In the genomic region with DNA sequence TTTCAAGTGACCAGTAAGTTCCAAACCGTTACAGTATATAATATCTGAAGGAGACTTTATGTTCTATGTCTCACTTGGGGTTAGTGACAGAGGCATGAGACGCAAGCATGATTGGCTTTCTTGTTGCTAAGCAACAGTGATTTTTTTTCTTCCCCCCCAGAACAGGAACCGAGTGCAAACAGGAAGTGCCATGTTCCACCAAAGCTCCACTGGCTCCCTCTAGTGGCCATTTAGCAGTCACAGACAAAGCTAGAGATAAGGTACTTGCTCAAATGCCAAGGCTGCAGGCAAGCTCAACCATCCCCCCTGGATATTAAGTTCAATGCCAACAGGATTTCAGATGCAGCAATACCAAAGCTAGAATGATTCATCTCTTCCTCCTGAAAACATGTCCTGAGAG, we compare ENCODE assay signal across 8 mouse cellular contexts. TPM values are rescaled to one million over a fixed set of nuclear protein-coding genes. Genes with fewer than 3 reads are reported as not detected.
DNase-seq lines count a peak whose midpoint lies in the region; ATAC-seq lines count a peak whose summit lies in the region.

No protein-coding gene starts in this region.

- no peaks in the 10 kb centered on the region for H3K9me3 ChIP-seq in midbrain, embryonic 14.5 days (ENCODE audit: control insufficient read depth, low read length)

- 20% methylated on average over 3 of the region's 3 CpGs for whole genome bisulfite sequencing in midbrain, embryonic 14.5 days

- H3K4me2 ChIP-seq in midbrain, embryonic 14.5 days (ENCODE audit: low read length), result peak overlapping the region; percentile 24

- DNase-seq in urinary bladder, postnatal 25 days (ENCODE audit: low spot score), result peak; percentile 52
- no peak for DNase-seq in urinary bladder, adult 2 months (ENCODE audit: low spot score)
- peak; percentile 87 for DNase-seq in embryo, embryonic 10 days (ENCODE audit: low spot score)
- peak; percentile 74 to 78 for DNase-seq in heart, adult 18-20 months
- DNase-seq in kidney, adult 11 months, result peak; percentile 58
- DNase-seq in left cerebral cortex, postnatal 4 days, result peak; percentile 58
- peak; percentile 93 for DNase-seq in midbrain, embryonic 14.5 days
- peak; percentile 40 to 47 for DNase-seq in spleen, adult 18-20 months

- no peak overlapping the region for H3K27ac ChIP-seq in midbrain, embryonic 14.5 days (replicated peaks; ENCODE audit: low read depth, low read length)

- H3K9ac ChIP-seq in midbrain, embryonic 14.5 days (replicated peaks; ENCODE audit: low read length), result no peak overlapping the region

- no peaks in the 10 kb centered on the region for H3K36me3 ChIP-seq in midbrain, embryonic 14.5 days (ENCODE audit: control insufficient read depth, insufficient read depth, low read length)

- no peaks in the 10 kb centered on the region for H3K27me3 ChIP-seq in midbrain, embryonic 14.5 days (ENCODE audit: control insufficient read depth, insufficient read depth, low read length)

- ATAC-seq in midbrain, embryonic 14.5 days (ENCODE audit: low FRiP score, low TSS enrichment), result peak; percentile 71; the same call in 1 of the 2 replicates

- intact Hi-C loops in left cerebral cortex, postnatal 4 days (cut with DNase I), result loop anchor here (10.0 kb wide), 1 partner anchor 224 kb away; no protein-coding TSS in a partner anchor

- peaks cover 4% of the 10 kb centered on the region; the same call in 1 of the 2 replicates for H3K4me1 ChIP-seq in midbrain, embryonic 14.5 days (ENCODE audit: control insufficient read depth, insufficient read depth, low read length)

- H3K4me3 ChIP-seq in midbrain, embryonic 14.5 days (replicated peaks; ENCODE audit: low read depth, low read length), result no peak overlapping the region

RNA-seq across cellular contexts. Expression of a gene that starts 45.4 kb away (rescaled TPM):
- polyA plus RNA-seq in urinary bladder, adult 2 months (2012; rRNA removed), result 5.1 and 6.2 TPM in 2 replicates
- under 1 TPM; 0.23 to 0.57 TPM for total RNA-seq in heart, adult 18-20 months (2021)
- 10 to 100 TPM; 15.7 to 16.1 TPM for total RNA-seq in left cerebral cortex, postnatal 4 days (2021)
- 0.86 and 1.3 TPM in 2 replicates for polyA plus RNA-seq in midbrain, embryonic 14.5 days (2014; fragmentation: Nextera tagmentation; extraction: Ambion mirVana)

Comparison
In these comparisons a context has a peak if more than half of its experiments do, and no peak if none do; other contexts are left out.
1. RNA of a gene that starts 45.4 kb away (total RNA-seq): 15.7 to 16.1 TPM in left cerebral cortex, postnatal 4 days; 0.23 to 0.57 TPM in heart, adult 18-20 months; every median in the first group is over 10 times any median in the second.